Mouse (Mus musculus): Measurements from ENCODE around the gene 0610012G03Rik. TPM values are rescaled to one million over a fixed set of nuclear protein-coding genes. Genes with fewer than 3 reads are reported as not detected.

The 0610012G03Rik gene
- 86.0 and 93.2 TPM in 2 replicates for polyA plus RNA-seq (2014; fragmentation: Nextera tagmentation; extraction: Ambion mirVana)

GRCm38 (mm10) chr16:31948345-31948774 is at the start of gene 0610012G03Rik, which contains the start of gene Ncbp2:
TSS of gene 0610012G03Rik (minus strand) at chr16:31948494.
TSS of gene Ncbp2 (plus strand) at chr16:31948513.
- H3K9ac ChIP-seq (ENCODE audit: low read length), result peak within 1 kb of the TSS; percentile 93
- no peaks in the 10 kb centered on the region for H3K27me3 ChIP-seq (ENCODE audit: control insufficient read depth, insufficient read depth, low read length)
- peaks cover 20% of the 10 kb centered on the region for H3K4me1 ChIP-seq (ENCODE audit: control insufficient read depth, insufficient read depth, low read length)
- peak within 1 kb of the TSS; percentile 76 for H3K27ac ChIP-seq (ENCODE audit: low read depth, low read length)
- under 1% methylated on average over 49 of the region's 55 CpGs for WGBS
- H3K4me2 ChIP-seq, result peak within 1 kb of the TSS; percentile 56
- peak within 1 kb of the TSS; percentile 94 for H3K4me3 ChIP-seq (ENCODE audit: low read depth, low read length)
- DNase-seq (ENCODE audit: low spot score, missing footprints) (peak; percentile 99), ATAC-seq (ENCODE audit: low FRiP score) (peak; percentile 93)
- H3K9me3 ChIP-seq (ENCODE audit: control insufficient read depth, low read length), result no peaks in the 10 kb centered on the region
- no peaks in the 10 kb centered on the region for H3K36me3 ChIP-seq (ENCODE audit: control insufficient read depth, insufficient read depth, low read length)

- no peaks in the 10 kb centered on the region for H3K4me1 ChIP-seq (ENCODE audit: control insufficient read depth, insufficient read depth, low read length)
- H3K27ac ChIP-seq (ENCODE audit: low read depth, low read length), result no peak overlapping the region
- WGBS, result 85% methylated on average over 5 of the region's 5 CpGs
- H3K4me3 ChIP-seq (ENCODE audit: low read depth, low read length), result no peak overlapping the region
- H3K27me3 ChIP-seq (ENCODE audit: control insufficient read depth, insufficient read depth, low read length), result no peaks in the 10 kb centered on the region
- no peak for ATAC-seq (ENCODE audit: low FRiP score)
- no peaks in the 10 kb centered on the region for H3K9me3 ChIP-seq (ENCODE audit: control insufficient read depth, low read length)
- no peaks in the 10 kb centered on the region for H3K36me3 ChIP-seq (ENCODE audit: control insufficient read depth, insufficient read depth, low read length)
- DNase-seq (ENCODE audit: low spot score, missing footprints), result no peak
- H3K9ac ChIP-seq (ENCODE audit: low read length), result no peak overlapping the region
- H3K4me2 ChIP-seq, result no peak overlapping the region
These were observed 48.1 kb upstream of the 0610012G03Rik start for GRCm38 (mm10) chr16:31996371-31996770.

- Histone ChIP-seq H3K27ac (ENCODE audit: low read depth, low read length) (no peak overlapping the region), H3K4me1 (ENCODE audit: control insufficient read depth, insufficient read depth, low read length) (no peaks in the 10 kb centered on the region), H3K27me3 (ENCODE audit: control insufficient read depth, insufficient read depth, low read length) (no peaks in the 10 kb centered on the region), H3K36me3 (ENCODE audit: control insufficient read depth, insufficient read depth, low read length) (peaks cover 9% of the 10 kb centered on the region; the same call in 1 of the 2 replicates), H3K9ac (ENCODE audit: low read length) (no peak overlapping the region), H3K4me2 (no peak overlapping the region), H3K9me3 (ENCODE audit: control insufficient read depth, low read length) (no peaks in the 10 kb centered on the region), H3K4me3 (ENCODE audit: low read depth, low read length) (no peak overlapping the region)
- ATAC-seq (ENCODE audit: low FRiP score) (no peak), DNase-seq (ENCODE audit: low spot score, missing footprints) (no peak)
These were observed 45.7 kb upstream of the 0610012G03Rik start for GRCm38 (mm10) chr16:31993946-31994345.

GRCm38 (mm10) chr16:31993195-31993594 is 44.9 kb upstream of the 0610012G03Rik start:
- Histone ChIP-seq H3K4me3 (ENCODE audit: low read depth, low read length) (no peak overlapping the region), H3K9me3 (ENCODE audit: control insufficient read depth, low read length) (no peaks in the 10 kb centered on the region), H3K4me2 (no peak overlapping the region), H3K27ac (ENCODE audit: low read depth, low read length) (no peak overlapping the region), H3K27me3 (ENCODE audit: control insufficient read depth, insufficient read depth, low read length) (no peaks in the 10 kb centered on the region), H3K36me3 (ENCODE audit: control insufficient read depth, insufficient read depth, low read length) (peaks cover 13% of the 10 kb centered on the region; the same call in 1 of the 2 replicates), H3K9ac (ENCODE audit: low read length) (no peak overlapping the region), H3K4me1 (ENCODE audit: control insufficient read depth, insufficient read depth, low read length) (no peaks in the 10 kb centered on the region)
- DNase-seq (ENCODE audit: low spot score, missing footprints) (no peak), ATAC-seq (ENCODE audit: low FRiP score) (no peak)
- WGBS, result 96% methylated on average over 4 of the region's 4 CpGs

GRCm38 (mm10) chr16:31992039-31992438 is 43.7 kb upstream of the 0610012G03Rik start:
- no peak for DNase-seq (ENCODE audit: low spot score, missing footprints)
- no peak overlapping the region for H3K4me2 ChIP-seq
- peaks cover 13% of the 10 kb centered on the region; the same call in 1 of the 2 replicates for H3K36me3 ChIP-seq (ENCODE audit: control insufficient read depth, insufficient read depth, low read length)
- no peak overlapping the region for H3K9ac ChIP-seq (ENCODE audit: low read length)
- H3K27ac ChIP-seq (ENCODE audit: low read depth, low read length), result no peak overlapping the region
- no peak overlapping the region for H3K4me3 ChIP-seq (ENCODE audit: low read depth, low read length)
- H3K27me3 ChIP-seq (ENCODE audit: control insufficient read depth, insufficient read depth, low read length), result no peaks in the 10 kb centered on the region
- WGBS, result 55% methylated on average over 1 of the region's 1 CpGs
- no peaks in the 10 kb centered on the region for H3K9me3 ChIP-seq (ENCODE audit: control insufficient read depth, low read length)
- no peak for ATAC-seq (ENCODE audit: low FRiP score)
- H3K4me1 ChIP-seq (ENCODE audit: control insufficient read depth, insufficient read depth, low read length), result no peaks in the 10 kb centered on the region

GRCm38 (mm10) chr16:31980946-31981345 is 32.7 kb upstream of the 0610012G03Rik start:
- Histone ChIP-seq H3K4me1 (ENCODE audit: control insufficient read depth, insufficient read depth, low read length) (no peaks in the 10 kb centered on the region), H3K27ac (ENCODE audit: low read depth, low read length) (no peak overlapping the region), H3K9ac (ENCODE audit: low read length) (no peak overlapping the region), H3K27me3 (ENCODE audit: control insufficient read depth, insufficient read depth, low read length) (no peaks in the 10 kb centered on the region), H3K36me3 (ENCODE audit: control insufficient read depth, insufficient read depth, low read length) (peaks cover 6% of the 10 kb centered on the region), H3K9me3 (ENCODE audit: control insufficient read depth, low read length) (no peaks in the 10 kb centered on the region), H3K4me2 (no peak overlapping the region), H3K4me3 (ENCODE audit: low read depth, low read length) (no peak overlapping the region)
- DNase-seq (ENCODE audit: low spot score, missing footprints) (no peak), ATAC-seq (ENCODE audit: low FRiP score) (no peak)
- WGBS, result 82% methylated on average over 5 of the region's 5 CpGs

GRCm38 (mm10) chr16:31979501-31979900 is 31.2 kb upstream of the 0610012G03Rik start:
- Histone ChIP-seq H3K4me1 (ENCODE audit: control insufficient read depth, insufficient read depth, low read length) (no peaks in the 10 kb centered on the region), H3K36me3 (ENCODE audit: control insufficient read depth, insufficient read depth, low read length) (peaks cover 6% of the 10 kb centered on the region), H3K27me3 (ENCODE audit: control insufficient read depth, insufficient read depth, low read length) (no peaks in the 10 kb centered on the region), H3K4me3 (ENCODE audit: low read depth, low read length) (no peak overlapping the region), H3K9ac (ENCODE audit: low read length) (no peak overlapping the region), H3K9me3 (ENCODE audit: control insufficient read depth, low read length) (no peaks in the 10 kb centered on the region), H3K4me2 (no peak overlapping the region), H3K27ac (ENCODE audit: low read depth, low read length) (no peak overlapping the region)
- ATAC-seq (ENCODE audit: low FRiP score), result no peak
- 97% methylated on average over 3 of the region's 3 CpGs for WGBS
- no peak for DNase-seq (ENCODE audit: low spot score, missing footprints)

- WGBS, result 92% methylated on average over 4 of the region's 4 CpGs
These were observed 27.0 kb upstream of the 0610012G03Rik start for GRCm38 (mm10) chr16:31975258-31975657.

GRCm38 (mm10) chr16:31963224-31963623 is 14.9 kb upstream of the 0610012G03Rik start:
- Histone ChIP-seq H3K9me3 (ENCODE audit: control insufficient read depth, low read length) (no peaks in the 10 kb centered on the region), H3K36me3 (ENCODE audit: control insufficient read depth, insufficient read depth, low read length) (peaks cover 7% of the 10 kb centered on the region; the same call in 1 of the 2 replicates), H3K9ac (ENCODE audit: low read length) (no peak overlapping the region), H3K27me3 (ENCODE audit: control insufficient read depth, insufficient read depth, low read length) (no peaks in the 10 kb centered on the region), H3K4me3 (ENCODE audit: low read depth, low read length) (no peak overlapping the region), H3K4me1 (ENCODE audit: control insufficient read depth, insufficient read depth, low read length) (no peaks in the 10 kb centered on the region), H3K4me2 (no peak overlapping the region), H3K27ac (ENCODE audit: low read depth, low read length) (no peak overlapping the region)
- no peak for DNase-seq (ENCODE audit: low spot score, missing footprints)
- WGBS, result 93% methylated on average over 7 of the region's 7 CpGs
- ATAC-seq (ENCODE audit: low FRiP score), result no peak

More at GRCm38 (mm10) chr16:31975258-31975657, 27.0 kb upstream of the 0610012G03Rik start:
- Histone ChIP-seq H3K9ac (ENCODE audit: low read length) (no peak overlapping the region), H3K9me3 (ENCODE audit: control insufficient read depth, low read length) (no peaks in the 10 kb centered on the region), H3K27me3 (ENCODE audit: control insufficient read depth, insufficient read depth, low read length) (no peaks in the 10 kb centered on the region), H3K36me3 (ENCODE audit: control insufficient read depth, insufficient read depth, low read length) (peaks cover 6% of the 10 kb centered on the region), H3K4me2 (no peak overlapping the region), H3K4me1 (ENCODE audit: control insufficient read depth, insufficient read depth, low read length) (no peaks in the 10 kb centered on the region), H3K27ac (ENCODE audit: low read depth, low read length) (no peak overlapping the region), H3K4me3 (ENCODE audit: low read depth, low read length) (no peak overlapping the region)
- ATAC-seq (ENCODE audit: low FRiP score) (no peak), DNase-seq (ENCODE audit: low spot score, missing footprints) (no peak)
